ENCODE assay signal across 8 mouse cellular contexts in genomic region chr6:85137217-85138035, GRCm38 (mm10). TPM values are rescaled to one million over a fixed set of nuclear protein-coding genes. Genes with fewer than 3 reads are reported as not detected.
DNase-seq lines count a peak whose midpoint lies in the region; ATAC-seq and TF ChIP-seq lines count a peak whose summit lies in the region.

Gene Spr (minus strand): TSS chr6:85137766.

- under 1% methylated on average over 49 of the region's 49 CpGs for WGBS in forebrain, embryonic 15.5 days
- WGBS in lung, adult 2 months = under 1% methylated on average over 49 of the region's 49 CpGs

- peak within 1 kb of the TSS; percentile 53 for H3K4me2 ChIP-seq in forebrain, embryonic 15.5 days (replicated peaks)

- H3K36me3 ChIP-seq in forebrain, embryonic 15.5 days = no peaks in the 10 kb centered on the region

- ATAC-seq in forebrain, embryonic 15.5 days (replicated peaks) = peak; percentile 94
- ATAC-seq in neutrophil, adult 5-6 weeks (ENCODE audit: extremely low read depth, insufficient number of reproducible peaks, low FRiP score, poor library complexity, severe bottlenecking) = peak; percentile 64

- intact Hi-C loops in heart, postnatal 25 days (cut with DNase I) = no loop called here

- H3K9ac ChIP-seq in forebrain, embryonic 15.5 days (replicated peaks) = peak within 1 kb of the TSS; percentile 65

- peak within 1 kb of the TSS; percentile 89 for H3K27ac ChIP-seq in forebrain, embryonic 15.5 days (replicated peaks)

- no peaks in the 10 kb centered on the region for H3K27me3 ChIP-seq in forebrain, embryonic 15.5 days

- H3K4me3 ChIP-seq in forebrain, embryonic 15.5 days = peak within 1 kb of the TSS; percentile 68
- peak within 1 kb of the TSS; percentile 91 for H3K4me3 ChIP-seq in lung, adult 2 months (replicated peaks; ENCODE audit: extremely low read depth, low read depth, low read length)

- peak; percentile 95 for TF ChIP-seq POLR2A in lung, adult 2 months (IDR thresholded peaks at IDR 0.05; ENCODE audit: borderline replicate concordance, extremely low read depth, low read depth, low read length)

- DNase-seq in ES-CJ7 (ENCODE audit: low read depth, low spot score) = peak; percentile 95
- peak; percentile 81 for DNase-seq in cerebellum, adult 11 months
- DNase-seq in heart, postnatal 25 days (ENCODE audit: low spot score) = peak; percentile 92
- DNase-seq in layer of hippocampus, adult 18-20 months (ENCODE audit: low spot score in 2 of 2) = peak; percentile 85 to 92
- peak; percentile 95 for DNase-seq in lung, adult 2 months
- DNase-seq in thymus, adult 18-20 months = peak; percentile 76 to 81

- TF ChIP-seq CTCF in lung, adult 2 months (IDR thresholded peaks at IDR 0.05; ENCODE audit: insufficient read depth, low read length) = peak; percentile 94

- H3K4me1 ChIP-seq in forebrain, embryonic 15.5 days = peaks cover 5% of the 10 kb centered on the region
- peaks cover 5% of the 10 kb centered on the region for H3K4me1 ChIP-seq in lung, adult 2 months (ENCODE audit: control insufficient read depth, insufficient read depth, low read length)

- no peaks in the 10 kb centered on the region for H3K9me3 ChIP-seq in forebrain, embryonic 15.5 days

RNA-seq across cellular contexts. Expression of gene Spr, which starts in this region (rescaled TPM):
- polyA plus RNA-seq in forebrain, embryonic 15.5 days (2015; fragmentation: Nextera tagmentation; extraction: Ambion mirVana) = 29.7 and 34.6 TPM in 2 replicates
- 10 to 100 TPM; 73.5 to 76.8 TPM for total RNA-seq in heart, postnatal 25 days (2021)
- total RNA-seq in layer of hippocampus, adult 18-20 months (2021) = 10 to 100 TPM; 54.5 to 55.2 TPM
- 33.2 and 33.6 TPM in 2 replicates for polyA plus RNA-seq in lung, adult 2 months (2012; rRNA removed)
- total RNA-seq in neutrophil, adult 5-6 weeks (2017) = 3.0 and 5.8 TPM in 2 replicates

Comparison
In these comparisons a context has a peak if more than half of its experiments do, and no peak if none do; other contexts are left out.
1. Peak in every context shown above with its lines: DNase-seq, ATAC-seq, H3K4me3 ChIP-seq and H3K27ac ChIP-seq.